Comparison of ENCODE assay signal across 15 mouse cellular contexts in the genomic region with DNA sequence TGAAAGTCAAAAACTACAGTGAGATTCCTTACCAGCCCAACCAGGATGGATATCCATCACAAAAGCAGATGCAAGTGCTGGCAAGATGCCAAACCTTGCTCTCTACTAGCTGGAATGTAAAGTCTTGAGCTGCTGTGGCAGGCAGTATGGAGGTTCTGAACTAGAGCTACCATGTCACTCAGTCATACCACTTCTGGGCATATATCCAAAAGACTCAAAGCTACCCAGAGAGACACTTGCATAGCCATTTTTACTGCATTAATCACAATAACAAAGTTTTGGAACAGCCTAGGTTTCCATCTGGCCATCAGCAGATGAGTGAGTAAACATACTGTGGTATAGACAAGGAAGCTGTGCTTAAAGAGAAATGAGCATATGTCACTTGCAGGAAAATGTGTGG. TPM values are rescaled to one million over a fixed set of nuclear protein-coding genes. Genes with fewer than 3 reads are reported as not detected.
DNase-seq lines count a peak whose midpoint lies in the region; ATAC-seq lines count a peak whose summit lies in the region.
"Had no signal": no experiment of that assay in that cellular context is flagged by ENCODE, and none has a peak within 500 bp of the region (broad histone marks: within the 10 kb centered on the region; RNA-seq: fewer than 3 reads in every experiment).

No protein-coding gene starts in this region.

- no peaks in the 10 kb centered on the region for H3K36me3 ChIP-seq in forebrain, embryonic 13.5 days (ENCODE audit: poor library complexity, severe bottlenecking)
- no peaks in the 10 kb centered on the region for H3K36me3 ChIP-seq in forebrain, embryonic 10.5 days (replicated peaks)
- H3K36me3 ChIP-seq in lung, embryonic 16.5 days (ENCODE audit: control insufficient read depth, insufficient read depth, low read length): no peaks in the 10 kb centered on the region
- H3K36me3 ChIP-seq: embryonic facial prominence, embryonic 12.5 days; heart, embryonic 15.5 days; liver, embryonic 15.5 days; midbrain, embryonic 15.5 days had no signal

- H3K4me3 ChIP-seq in forebrain, embryonic 13.5 days: no peak overlapping the region
- H3K4me3 ChIP-seq in forebrain, embryonic 10.5 days: no peak overlapping the region
- H3K4me3 ChIP-seq in lung, embryonic 16.5 days (ENCODE audit: low read length): no peak overlapping the region
- H3K4me3 ChIP-seq: embryonic facial prominence, embryonic 12.5 days; heart, embryonic 15.5 days; left cerebral cortex, adult 2 months; liver, embryonic 15.5 days; midbrain, embryonic 15.5 days had no signal

- no peaks in the 10 kb centered on the region for H3K4me1 ChIP-seq in forebrain, embryonic 13.5 days
- no peaks in the 10 kb centered on the region for H3K4me1 ChIP-seq in forebrain, embryonic 10.5 days
- no peaks in the 10 kb centered on the region for H3K4me1 ChIP-seq in lung, embryonic 16.5 days (replicated peaks; ENCODE audit: control insufficient read depth, insufficient read depth, low read length)
- H3K4me1 ChIP-seq: embryonic facial prominence, embryonic 12.5 days; heart, embryonic 15.5 days; liver, embryonic 15.5 days; midbrain, embryonic 15.5 days had no signal

- H3K9ac ChIP-seq in forebrain, embryonic 13.5 days: no peak overlapping the region
- H3K9ac ChIP-seq in lung, embryonic 16.5 days (ENCODE audit: low read length): no peak overlapping the region
- H3K9ac ChIP-seq: embryonic facial prominence, embryonic 12.5 days; heart, embryonic 15.5 days; liver, embryonic 15.5 days; midbrain, embryonic 15.5 days had no signal

- no peak for DNase-seq in forebrain, embryonic 10.5 days (ENCODE audit: extremely low spot score, low spot score)
- DNase-seq in lung, adult 18-20 months: no peak
- peak; percentile 74 for DNase-seq in Muller cell, postnatal 12 days (ENCODE audit: inconsistent ontology term)
- peak; percentile 26 to 28 for DNase-seq in layer of hippocampus, adult 8-10 months (ENCODE audit: low spot score in 2 of 2)
- no peak for DNase-seq in thymus, postnatal 4 days
- DNase-seq: kidney, adult 18-20 months; thymus, postnatal 14 days had no signal

- H3K27ac ChIP-seq in forebrain, embryonic 13.5 days: no peak overlapping the region
- H3K27ac ChIP-seq in forebrain, embryonic 10.5 days: no peak overlapping the region
- H3K27ac ChIP-seq in lung, embryonic 16.5 days (ENCODE audit: low read length): no peak overlapping the region
- H3K27ac ChIP-seq: embryonic facial prominence, embryonic 12.5 days; heart, embryonic 15.5 days; left cerebral cortex, adult 2 months; liver, embryonic 15.5 days; midbrain, embryonic 15.5 days had no signal

- no peaks in the 10 kb centered on the region for H3K9me3 ChIP-seq in forebrain, embryonic 13.5 days (replicated peaks)
- H3K9me3 ChIP-seq in forebrain, embryonic 10.5 days: no peaks in the 10 kb centered on the region
- no peaks in the 10 kb centered on the region for H3K9me3 ChIP-seq in lung, embryonic 16.5 days (ENCODE audit: control insufficient read depth, low read length)
- H3K9me3 ChIP-seq: embryonic facial prominence, embryonic 12.5 days; heart, embryonic 15.5 days; liver, embryonic 15.5 days; midbrain, embryonic 15.5 days had no signal

- no peaks in the 10 kb centered on the region for H3K27me3 ChIP-seq in forebrain, embryonic 13.5 days
- no peaks in the 10 kb centered on the region for H3K27me3 ChIP-seq in forebrain, embryonic 10.5 days (ENCODE audit: poor library complexity, severe bottlenecking)
- H3K27me3 ChIP-seq in lung, embryonic 16.5 days (ENCODE audit: control insufficient read depth, insufficient read depth, low read depth, low read length): no peaks in the 10 kb centered on the region
- H3K27me3 ChIP-seq: embryonic facial prominence, embryonic 12.5 days; heart, embryonic 15.5 days; liver, embryonic 15.5 days; midbrain, embryonic 15.5 days had no signal

- no peak overlapping the region for H3K4me2 ChIP-seq in forebrain, embryonic 13.5 days
- no peak overlapping the region for H3K4me2 ChIP-seq in lung, embryonic 16.5 days (ENCODE audit: low read depth, low read length)
- H3K4me2 ChIP-seq: embryonic facial prominence, embryonic 12.5 days; heart, embryonic 15.5 days; liver, embryonic 15.5 days; midbrain, embryonic 15.5 days had no signal

- peak; percentile 75 for ATAC-seq in forebrain, embryonic 13.5 days
- peak; percentile 74 for ATAC-seq in lung, embryonic 16.5 days (ENCODE audit: low read depth)
- ATAC-seq in activated CD4-positive, CD25-positive, alpha-beta regulatory T cell, adult 4 months: no peak
- ATAC-seq: midbrain, embryonic 15.5 days had no signal

RNA-seq across cellular contexts. Expression of a gene that starts 25.6 kb away (rescaled TPM):
- 3.1 and 7.7 TPM in 2 replicates for polyA plus RNA-seq in forebrain, embryonic 13.5 days (2015; fragmentation: Nextera tagmentation; extraction: Ambion mirVana)
- 1.9 and 3.0 TPM in 2 replicates for polyA plus RNA-seq in forebrain, embryonic 10.5 days (2016; fragmentation: Nextera tagmentation; extraction: Ambion mirVana)
- polyA plus RNA-seq in lung, embryonic 16.5 days (2015; fragmentation: Nextera tagmentation; extraction: Ambion mirVana): 0.63 and 0.82 TPM in 2 replicates
- 10 to 100 TPM; 48.9 to 59.6 (median 55.3) TPM for total RNA-seq in layer of hippocampus, adult 8-10 months (2022)
- polyA plus RNA-seq in activated CD4-positive, CD25-positive, alpha-beta regulatory T cell, adult 4 months (2017; shearing (Covaris generic)): 10 to 100 TPM in 1 of 2 experiments, 1 to 10 TPM in 1; 7.9 to 13.6 TPM

RNA-seq across cellular contexts. Expression of a gene that starts 53.8 kb away (rescaled TPM):
- 0.85 and 1.4 TPM in 2 replicates for polyA plus RNA-seq in forebrain, embryonic 13.5 days (2015; fragmentation: Nextera tagmentation; extraction: Ambion mirVana)
- polyA plus RNA-seq in forebrain, embryonic 10.5 days (2016; fragmentation: Nextera tagmentation; extraction: Ambion mirVana): not detected in 2 replicates
- polyA plus RNA-seq in lung, embryonic 16.5 days (2015; fragmentation: Nextera tagmentation; extraction: Ambion mirVana): 0.75 and 0.93 TPM in 2 replicates
- total RNA-seq in layer of hippocampus, adult 8-10 months (2022): not detected
- polyA plus RNA-seq in activated CD4-positive, CD25-positive, alpha-beta regulatory T cell, adult 4 months (2017; shearing (Covaris generic)): not detected
- total RNA-seq: left cerebral cortex, adult 2 months had no signal
- polyA plus RNA-seq: embryonic facial prominence, embryonic 12.5 days; heart, embryonic 15.5 days; liver, embryonic 15.5 days had no signal

Comparison
In these comparisons a context has a peak if more than half of its experiments do, and no peak if none do; other contexts are left out.
1. DNase-seq: peak in Muller cell, postnatal 12 days (single experiment) and layer of hippocampus, adult 8-10 months (2 of 2); none in forebrain, embryonic 10.5 days (single experiment), lung, adult 18-20 months (0 of 2) and thymus, postnatal 4 days (single experiment).